Mouse (Mus musculus) G1E (cell line): ENCODE data around the gene Atp6v0e.

Source experiments
- CTCF ChIP-seq: IDR thresholded peaks from 2 replicates; pipeline ENCODE4 v1.5.1; 2012; ENCODE audit warnings: low read depth, low read length, inconsistent platforms, mixed read lengths
- GATA1 ChIP-seq: IDR thresholded peaks from 2 replicates; pipeline ENCODE4 v1.6.1; 2012; ENCODE audit warnings: borderline replicate concordance, low read length, inconsistent platforms, mixed read lengths
- GATA2 ChIP-seq: IDR thresholded peaks from 2 replicates; pipeline ENCODE4 v1.6.1; 2012; ENCODE audit warnings: low read depth, low read length, inconsistent platforms, borderline replicate concordance
- POLR2AphosphoS5 ChIP-seq: IDR thresholded peaks from 2 replicates; pipeline ENCODE4 v1.6.1; 2012; ENCODE audit warnings: low read depth, low read length, inconsistent platforms; ENCODE audit not compliant: insufficient replicate concordance
- TAL1 ChIP-seq: conservative IDR thresholded peaks from 2 replicates; pipeline ENCODE4 v1.6.1; 2012; ENCODE audit warnings: low read depth, low read length, inconsistent platforms, mixed read lengths

DNA sequence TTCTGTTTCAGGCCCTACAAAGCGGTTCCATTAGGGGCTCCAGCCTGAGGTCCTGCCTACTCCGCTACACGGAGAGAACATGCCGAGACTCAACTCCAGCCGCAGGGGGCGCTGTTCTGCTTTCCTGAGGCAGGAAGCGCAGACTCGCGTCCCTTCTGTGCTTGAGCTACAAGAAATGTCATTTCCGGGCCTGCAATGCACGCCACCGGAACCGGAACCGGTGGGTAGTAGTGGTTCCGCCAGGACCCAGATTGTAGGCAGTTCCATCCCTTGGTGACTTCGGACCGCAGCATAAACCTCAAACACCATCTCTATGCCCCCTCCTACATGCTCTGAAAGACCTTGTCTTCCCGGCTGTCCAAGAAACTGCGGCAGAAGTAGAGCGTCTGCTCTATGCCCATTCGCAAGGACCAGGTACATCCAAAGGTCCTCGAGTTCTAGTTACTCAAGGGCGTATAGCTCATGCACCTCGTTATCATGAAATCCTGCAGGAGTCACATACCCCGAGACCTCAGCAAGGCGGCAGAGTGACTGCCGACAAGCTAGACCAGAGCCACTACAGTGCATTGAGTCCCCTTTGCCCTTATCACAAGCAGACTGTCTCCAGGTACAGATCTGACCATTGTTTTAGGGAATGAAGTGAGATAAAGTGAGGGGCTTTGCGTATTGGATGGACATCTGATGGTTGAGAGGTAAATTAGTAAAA, at the start of gene Atp6v0e:
- TF ChIP-seq CTCF (peak; percentile 73), POLR2AphosphoS5 (no peak), TAL1 (no peak), GATA1 (no peak), GATA2 (no peak)
